Mouse (Mus musculus) T-helper 1 cell (primary cell): ENCODE results near the gene Polr1b.

Source experiments
- in situ Hi-C: fragments of 300-600 bp; cut with MboI, MseI; formaldehyde crosslinking; loops from one replicate; pipeline ENCODE4 v1.15.1; 2025; ENCODE audit warnings: high pct_unique_total_duplicates

The Polr1b gene

DNA sequence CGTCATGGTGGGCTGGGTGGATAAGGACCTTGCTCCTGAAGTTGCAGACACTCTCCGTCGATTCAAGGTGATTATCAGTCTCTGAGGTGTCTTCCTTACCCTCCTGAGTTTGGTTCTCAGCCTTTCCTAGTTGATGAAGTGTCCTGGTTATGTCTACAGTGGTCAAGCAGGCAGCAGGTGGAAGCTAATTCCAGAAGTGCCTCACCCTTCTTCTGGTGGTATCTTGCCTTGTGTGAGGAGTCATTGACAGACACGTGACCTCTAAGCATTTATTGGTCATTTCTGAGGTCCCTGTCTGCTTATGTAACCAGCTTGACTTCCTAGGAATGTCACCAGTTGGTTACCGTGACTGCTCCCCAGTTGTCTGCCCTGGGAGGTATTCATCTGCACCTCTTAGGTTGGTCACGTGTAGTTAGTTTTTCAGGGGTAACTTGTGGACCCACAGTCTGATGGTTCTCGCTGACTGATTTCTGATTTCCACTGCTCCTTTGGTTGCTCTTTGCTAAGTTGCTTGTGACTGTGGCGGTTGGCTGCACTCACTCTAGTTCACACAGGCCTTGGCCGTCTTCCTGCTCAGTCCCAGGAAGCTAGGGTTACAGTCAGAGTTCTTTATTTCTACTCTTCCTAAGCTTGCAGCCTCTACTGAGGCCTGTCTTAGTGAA, 15.0 kb downstream of the Polr1b start:
- in situ Hi-C loops, result loop anchor here (10.0 kb wide), 1 partner anchor 441 kb away; no protein-coding TSS in a partner anchor

DNA sequence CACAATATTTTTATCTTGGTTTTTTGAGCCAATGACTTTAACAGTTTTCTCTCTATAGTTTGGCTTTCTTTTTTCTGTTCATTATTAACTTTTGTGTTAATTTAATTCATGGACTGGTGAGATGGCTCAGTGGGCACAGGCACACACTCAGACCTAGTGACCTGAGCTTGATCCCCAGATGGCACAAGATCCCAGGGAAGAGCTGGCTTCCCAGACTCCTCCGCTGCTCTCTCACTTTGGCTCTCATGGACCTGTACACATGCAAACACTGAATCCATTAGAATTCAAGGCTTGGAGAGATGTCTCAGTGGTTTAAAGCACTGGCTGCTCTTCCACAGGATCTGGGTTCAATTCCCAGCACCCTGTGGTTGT, 15.6 kb downstream of the Polr1b start:
- in situ Hi-C loops, result loop anchor here (10.0 kb wide), 1 partner anchor 442 kb away; no protein-coding TSS in a partner anchor

DNA sequence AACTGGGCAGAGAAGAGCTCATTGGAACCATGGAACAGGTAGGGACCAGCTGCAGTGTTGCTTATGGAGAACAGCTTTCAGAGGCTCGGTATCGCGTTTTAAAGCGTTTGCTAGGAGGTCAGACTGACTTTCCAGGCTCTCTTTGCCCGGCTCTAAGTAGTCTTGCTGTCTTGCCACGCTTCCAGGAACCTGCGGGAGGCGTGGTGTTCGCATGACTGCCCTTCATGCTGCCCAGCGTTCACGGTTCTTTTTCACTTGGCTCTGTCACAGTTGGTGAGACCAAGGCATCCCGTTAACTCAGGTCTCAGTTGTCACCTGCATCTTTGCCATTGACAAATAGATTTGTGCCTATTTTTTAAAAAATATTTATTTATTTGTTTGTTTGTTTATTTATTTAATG, 17.3 kb downstream of the Polr1b start:
- in situ Hi-C loops, result loop anchor here (10.0 kb wide), 1 partner anchor 443 kb away; no protein-coding TSS in a partner anchor

DNA sequence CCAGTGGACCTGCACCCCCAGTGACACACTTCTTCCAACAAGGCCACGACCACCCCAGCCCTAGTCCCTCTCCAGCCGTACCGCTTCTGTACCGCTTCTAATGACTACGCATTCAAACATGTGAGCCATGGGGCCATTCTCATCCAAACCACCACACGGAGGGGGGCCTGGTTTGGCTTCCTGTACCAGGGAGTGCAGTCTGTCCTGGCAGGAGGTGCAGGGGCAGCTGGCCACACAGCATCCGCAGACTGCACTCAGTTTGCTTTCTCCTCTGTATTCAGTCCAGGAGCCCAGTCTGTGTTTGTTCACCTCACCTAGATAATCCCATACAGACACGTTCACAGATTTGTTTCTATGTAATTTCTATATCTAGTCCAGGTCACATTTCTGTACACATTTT, 21.2 kb downstream of the Polr1b start:
- in situ Hi-C loops, result loop anchor here (10.0 kb wide), 1 partner anchor 1307 kb away; no protein-coding TSS in a partner anchor

DNA sequence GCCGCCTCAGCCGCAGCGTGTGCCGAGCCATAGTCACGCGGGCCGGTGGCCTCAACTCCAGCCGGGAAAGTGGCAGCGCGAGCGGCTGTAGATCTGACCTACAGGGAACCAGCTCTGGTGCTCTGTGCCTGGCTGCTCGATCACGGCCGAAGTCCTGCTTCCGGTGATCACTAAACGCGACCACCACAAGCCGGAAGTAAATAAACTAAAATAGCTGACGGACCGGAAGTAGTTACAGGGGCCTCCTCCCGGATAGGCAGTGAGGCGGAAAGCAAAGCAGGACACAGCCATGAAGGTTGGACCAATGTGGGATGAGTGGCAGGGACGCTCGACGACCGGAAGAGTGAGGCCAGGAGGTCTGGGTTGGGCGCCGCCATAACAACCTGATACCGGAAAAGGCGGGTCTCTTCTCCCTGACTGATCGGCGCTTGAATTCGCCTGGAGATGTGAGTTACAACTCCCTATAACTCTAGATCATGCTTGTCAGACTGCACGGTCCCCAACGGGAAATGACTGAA, 28.7 kb downstream of the Polr1b start, which contains the start of gene Chchd5:
Gene Chchd5, plus strand, starts transcription at position 289 of the 518 bp plus-strand sequence.
- in situ Hi-C loops, result loop anchor here (10.0 kb wide), 1 partner anchor 1315 kb away; no protein-coding TSS in a partner anchor

DNA sequence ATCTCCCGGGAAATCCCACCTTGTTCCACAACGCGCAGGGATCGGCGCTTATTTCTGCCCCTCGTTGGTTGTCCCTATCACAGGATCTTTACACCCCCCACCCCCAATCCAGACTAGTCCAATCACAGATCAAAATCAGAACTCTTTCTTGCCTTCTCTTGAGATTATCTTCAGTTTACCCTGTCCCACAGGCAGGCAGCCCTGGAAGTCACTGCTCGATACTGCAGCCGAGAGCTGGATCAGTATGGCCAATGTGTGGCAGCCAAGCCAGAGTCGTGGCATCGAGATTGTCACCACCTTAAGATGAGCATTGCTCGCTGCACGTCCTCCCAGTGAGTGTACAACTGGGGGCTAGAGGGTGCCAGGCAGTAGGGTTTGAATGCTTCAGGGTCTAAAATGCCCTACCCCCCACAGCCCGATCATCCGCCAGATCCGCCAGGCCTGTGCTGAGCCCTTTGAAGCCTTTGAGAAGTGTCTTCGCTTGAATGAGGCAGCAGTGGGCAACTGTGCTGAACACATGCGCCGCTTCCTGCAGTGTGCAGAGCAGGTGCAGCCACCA, 29.3 kb downstream of the Polr1b start:
- in situ Hi-C loops, result loop anchor here (5.0 to 10.0 kb wide), 3 partner anchors 67 to 1315 kb away; partner anchors contain the start of gene Slc20a1

DNA sequence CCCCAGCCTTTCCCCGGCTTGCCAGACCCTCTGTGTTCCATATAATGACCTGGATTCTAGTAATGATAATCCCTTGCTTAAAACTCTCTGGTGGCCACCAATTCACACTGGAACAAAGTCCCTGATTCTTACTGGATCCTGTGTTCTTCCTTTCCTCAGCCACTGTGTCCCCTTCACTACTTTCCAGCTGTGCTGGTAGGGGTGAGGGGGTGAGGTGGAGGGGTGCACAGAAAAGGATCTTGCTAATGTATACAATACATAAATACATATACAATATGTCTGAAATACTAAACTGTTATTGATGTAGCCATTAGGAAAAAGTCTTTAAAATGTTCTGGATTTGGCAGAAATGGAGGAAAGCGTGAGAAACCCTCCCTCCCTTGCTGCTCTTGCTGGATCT, 30.0 kb downstream of the Polr1b start:
- in situ Hi-C loops, result loop anchor here (5.0 kb wide), 2 partner anchors 67 to 127 kb away; partner anchors contain the start of gene Slc20a1

DNA sequence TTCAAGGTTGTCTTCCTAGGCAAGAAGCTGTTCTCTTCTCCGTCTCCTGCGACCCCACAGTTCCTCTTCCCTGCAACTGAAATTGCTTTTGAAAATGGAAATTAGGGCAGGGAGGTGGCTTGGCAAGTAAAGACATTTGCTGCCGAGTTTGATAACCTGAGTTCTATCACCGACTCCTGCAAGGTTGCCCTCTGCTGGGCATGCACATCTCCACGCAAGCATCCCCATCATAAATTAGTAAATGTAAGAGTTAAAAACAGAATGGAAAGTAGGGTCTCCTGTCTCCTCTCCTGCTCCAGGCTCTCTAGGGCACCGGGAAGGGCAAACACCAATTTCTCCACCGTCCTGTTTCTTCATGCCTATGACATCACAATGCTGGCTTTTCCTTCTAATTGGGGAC, 31.4 kb downstream of the Polr1b start:
- in situ Hi-C loops, result loop anchor here (5.0 kb wide), 2 partner anchors 65 to 125 kb away; partner anchors contain the start of gene Slc20a1

DNA sequence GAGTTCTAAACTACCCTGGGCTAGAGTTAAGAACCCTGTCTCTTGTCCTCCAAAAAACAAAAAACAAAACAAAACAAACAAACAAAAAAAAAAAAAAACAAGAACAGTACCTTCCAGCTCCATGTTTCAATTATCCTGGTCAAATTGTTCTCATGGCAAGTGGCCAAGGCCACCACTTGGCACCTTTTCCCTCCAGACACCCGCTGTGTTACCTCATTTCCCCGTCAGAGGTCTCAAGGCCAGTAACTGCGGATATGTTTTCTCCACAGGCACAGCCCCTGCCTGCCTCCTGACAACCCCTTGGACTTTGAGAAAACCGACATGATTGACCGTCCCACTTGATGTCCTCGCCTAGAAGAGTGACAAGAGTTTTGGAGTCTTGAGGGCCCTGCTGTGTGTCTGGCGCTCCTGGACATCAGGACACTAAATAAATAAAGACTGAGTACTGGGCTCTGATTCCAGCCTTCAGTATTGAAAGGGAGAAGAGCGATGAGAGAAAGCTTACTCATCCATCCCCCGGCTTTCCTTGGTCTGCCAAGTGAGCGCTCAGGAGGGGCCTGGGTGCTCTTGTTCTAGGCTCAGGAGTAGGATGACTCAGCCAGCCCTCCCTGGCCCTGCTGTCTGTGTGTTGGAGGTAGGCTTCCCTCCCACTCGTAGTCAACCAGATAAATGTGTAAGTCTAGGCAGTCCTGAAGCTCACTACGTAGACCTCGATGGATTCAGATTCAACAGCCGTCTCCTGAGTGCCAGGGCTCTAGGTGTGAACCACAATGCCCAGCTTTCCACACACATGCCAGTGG, 32.4 kb downstream of the Polr1b start:
- in situ Hi-C loops, result loop anchor here (5.0 kb wide), 2 partner anchors 64 to 124 kb away; partner anchors contain the start of gene Slc20a1

DNA sequence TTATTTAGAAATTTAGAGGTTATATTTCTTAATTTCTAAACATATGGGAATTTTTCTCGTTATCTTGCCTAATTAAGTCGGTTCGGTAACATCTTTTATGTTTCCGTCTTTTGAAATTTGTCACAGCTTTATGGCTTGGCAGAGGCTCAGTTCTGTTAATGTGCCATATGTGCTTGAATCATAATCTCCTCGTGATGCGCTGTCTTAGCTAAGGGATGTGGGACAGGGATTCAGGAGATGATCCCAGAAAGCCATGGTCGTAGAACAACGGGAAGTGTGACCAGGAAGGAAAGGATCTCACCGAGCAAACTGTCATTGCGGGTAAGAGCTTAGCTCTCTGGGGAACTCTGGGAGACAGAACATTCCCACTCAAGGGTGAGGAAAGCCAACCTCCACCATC, 39.1 kb downstream of the Polr1b start:
- in situ Hi-C loops, result no loop called here

DNA sequence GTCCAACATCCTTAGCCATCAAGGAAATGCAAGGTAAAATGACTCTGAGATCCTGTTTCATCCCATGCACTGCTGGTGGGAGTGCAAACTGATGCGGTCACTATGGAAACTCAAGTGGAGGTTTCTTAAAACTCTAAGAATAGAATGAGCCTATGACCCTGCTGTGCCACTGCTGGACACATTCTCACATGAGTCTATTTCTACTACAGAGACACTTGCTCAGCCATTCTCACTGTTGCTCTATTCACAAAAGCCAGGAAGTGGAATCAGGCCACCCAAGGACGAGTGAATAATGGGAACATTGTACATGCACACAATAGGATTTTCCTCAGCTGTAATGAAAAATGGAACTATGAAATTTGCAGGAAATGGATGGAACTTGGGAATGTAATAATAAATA, 48.0 kb downstream of the Polr1b start:
- in situ Hi-C loops, result no loop called here

DNA sequence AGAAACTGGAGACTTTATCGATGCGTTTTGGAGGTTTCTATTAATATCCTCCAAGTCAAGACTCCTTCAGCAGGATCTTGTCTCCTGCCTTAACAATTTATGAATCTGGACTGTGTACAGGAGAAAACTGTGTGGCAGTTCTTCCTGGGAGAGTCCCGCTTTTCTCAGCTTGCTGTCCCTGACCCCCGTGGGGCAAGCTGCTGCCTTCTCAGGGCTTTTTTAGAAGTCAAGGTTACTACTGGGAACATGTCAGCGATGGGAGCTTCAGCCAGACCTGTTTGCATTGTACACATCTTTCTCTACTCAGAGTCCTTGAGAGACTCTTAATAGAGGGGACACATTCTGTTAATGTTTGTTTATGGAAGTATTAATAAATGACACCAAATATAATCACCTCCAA, 49.6 kb downstream of the Polr1b start:
- in situ Hi-C loops, result no loop called here

DNA sequence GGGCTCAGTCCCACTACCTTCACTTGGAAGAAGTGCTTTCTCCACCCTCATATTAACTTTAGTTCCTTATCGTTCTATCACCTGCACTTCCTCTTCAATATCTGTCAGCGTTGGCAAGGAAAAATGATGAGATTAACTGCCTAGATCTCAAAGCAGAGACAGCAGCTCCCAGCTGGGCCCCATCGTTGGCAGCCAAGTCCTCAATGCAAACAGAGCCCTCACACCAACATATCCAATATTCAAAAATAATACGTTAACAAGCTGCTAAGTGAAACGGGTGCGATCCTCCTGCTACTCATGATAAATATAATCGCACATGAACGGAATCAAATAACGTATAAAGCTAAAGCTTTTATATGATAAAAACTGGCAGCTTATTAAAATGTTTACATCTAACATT, 50.3 kb downstream of the Polr1b start:
- in situ Hi-C loops, result no loop called here

DNA sequence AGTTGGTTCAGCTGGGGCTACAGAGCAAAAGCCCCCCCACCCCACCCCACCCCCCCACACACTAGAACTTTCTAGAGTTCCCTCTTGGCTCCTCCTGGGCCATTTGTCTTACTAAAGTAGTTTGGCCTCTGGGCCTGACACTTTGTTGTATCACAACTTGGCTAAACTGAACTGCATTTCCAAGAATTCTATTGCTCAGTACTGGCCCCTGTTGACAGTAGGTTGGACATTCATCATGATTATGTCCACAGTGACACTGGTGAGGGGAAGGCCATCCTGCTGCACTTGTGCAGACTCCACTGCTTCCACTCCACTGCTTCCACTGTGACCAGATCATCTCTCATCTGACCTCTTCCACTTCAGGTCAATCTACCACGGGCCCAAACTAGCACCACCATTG, 52.0 kb downstream of the Polr1b start:
- in situ Hi-C loops, result no loop called here

DNA sequence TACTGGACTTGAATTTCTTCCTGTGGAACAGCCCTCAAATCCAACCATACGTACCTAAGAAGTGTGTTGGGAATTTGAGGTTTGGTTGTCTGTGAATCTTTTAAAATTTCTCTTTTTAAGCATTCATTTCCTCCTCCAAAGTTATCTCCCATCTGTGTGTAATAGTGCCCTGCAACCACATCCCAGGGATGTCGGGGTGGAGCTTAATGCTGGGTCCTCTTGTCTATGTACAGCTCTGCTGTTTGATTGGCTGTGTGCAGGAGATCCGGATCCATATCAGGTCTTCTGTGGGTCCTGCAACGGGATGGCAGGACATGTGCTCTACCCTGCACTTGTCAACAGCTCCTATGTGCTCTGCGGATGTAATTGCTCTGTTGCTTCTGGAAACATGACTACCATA, 64.0 kb downstream of the Polr1b start:
- in situ Hi-C loops, result no loop called here

DNA sequence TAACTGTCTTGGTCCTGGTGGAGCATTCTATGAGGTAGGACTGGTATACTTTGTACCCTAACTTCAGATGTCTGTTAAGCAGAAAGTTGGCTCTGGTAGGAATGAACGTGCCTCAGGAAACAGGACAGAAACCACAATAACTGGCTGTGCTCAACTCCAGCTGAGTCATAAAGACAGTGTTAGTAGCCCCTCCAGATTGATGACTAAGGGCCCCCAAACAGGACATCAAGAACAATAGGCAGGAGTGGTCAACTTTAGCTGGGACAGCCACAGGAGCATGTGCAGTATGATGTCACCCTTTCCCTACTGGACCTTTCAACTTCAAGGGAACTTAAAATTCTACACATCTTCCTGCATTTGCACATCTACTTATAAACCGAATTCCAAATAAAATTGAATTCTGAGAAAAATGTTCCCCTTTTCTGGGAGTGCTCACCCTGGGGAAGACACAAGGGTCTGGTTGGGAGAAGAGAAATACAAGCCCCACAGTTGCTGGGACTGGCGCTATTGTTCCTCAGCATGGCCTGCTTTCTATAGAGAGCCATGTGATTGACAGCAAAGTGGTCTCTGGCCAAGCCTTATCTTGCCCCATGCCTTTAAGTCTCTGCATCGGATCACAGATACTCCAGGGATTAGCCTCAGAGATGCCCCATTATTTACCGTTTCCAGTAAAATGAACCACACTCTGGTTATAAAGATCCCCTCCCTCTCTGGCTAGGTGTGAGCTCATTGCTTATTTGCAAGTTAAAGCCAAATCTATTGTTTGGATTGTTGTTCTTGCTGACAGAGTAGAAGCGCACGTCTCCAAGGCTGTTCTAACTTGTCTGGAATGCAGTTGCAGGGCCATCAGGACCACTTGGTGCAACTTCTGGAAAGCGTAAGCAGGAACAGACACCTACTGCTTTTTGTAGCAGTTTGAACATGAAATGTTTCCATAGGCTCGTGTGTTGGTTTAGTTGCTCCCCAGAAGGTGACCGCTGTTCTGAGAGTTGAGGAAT, 66.0 kb downstream of the Polr1b start:
- in situ Hi-C loops, result no loop called here

DNA sequence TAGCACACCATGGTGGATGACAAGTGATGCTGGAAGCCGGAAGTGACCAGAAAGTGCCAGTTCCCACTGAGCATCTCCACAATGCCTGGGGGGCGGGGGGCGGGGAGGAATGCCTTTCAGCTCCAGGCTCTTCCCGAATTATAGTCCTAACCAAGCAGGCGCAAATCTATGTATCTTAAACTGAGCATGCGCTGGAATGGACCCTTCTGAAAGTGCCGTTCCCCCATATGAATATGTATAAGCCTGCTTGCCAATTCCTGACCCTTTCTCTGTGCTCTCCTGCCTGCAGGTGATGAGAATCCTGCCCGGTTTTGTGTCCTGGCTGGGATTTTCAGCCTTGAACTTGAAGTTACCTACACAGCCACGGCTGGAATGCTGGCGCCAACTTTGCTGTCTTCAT, 72.6 kb downstream of the Polr1b start:
- in situ Hi-C loops, result no loop called here

DNA sequence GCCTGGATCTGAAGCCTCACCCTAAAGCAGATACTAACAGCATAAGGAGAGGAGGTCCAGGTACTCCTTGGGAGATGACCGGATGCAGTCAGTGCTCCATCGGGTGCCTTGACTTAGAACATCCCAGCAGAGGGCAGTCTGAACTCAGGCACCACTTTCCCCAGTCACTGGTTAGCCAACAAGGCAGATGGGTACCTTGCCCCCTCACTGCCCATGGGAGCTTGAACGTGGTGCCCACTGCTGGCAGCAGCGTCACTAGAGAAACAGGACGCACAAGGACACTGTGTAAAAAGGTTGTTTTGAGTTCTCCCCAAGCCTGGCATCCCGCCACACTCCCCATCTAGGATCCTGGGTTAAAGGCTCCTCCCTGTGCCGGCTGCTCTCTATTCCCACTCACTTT, 73.7 kb downstream of the Polr1b start:
- in situ Hi-C loops, result no loop called here

DNA sequence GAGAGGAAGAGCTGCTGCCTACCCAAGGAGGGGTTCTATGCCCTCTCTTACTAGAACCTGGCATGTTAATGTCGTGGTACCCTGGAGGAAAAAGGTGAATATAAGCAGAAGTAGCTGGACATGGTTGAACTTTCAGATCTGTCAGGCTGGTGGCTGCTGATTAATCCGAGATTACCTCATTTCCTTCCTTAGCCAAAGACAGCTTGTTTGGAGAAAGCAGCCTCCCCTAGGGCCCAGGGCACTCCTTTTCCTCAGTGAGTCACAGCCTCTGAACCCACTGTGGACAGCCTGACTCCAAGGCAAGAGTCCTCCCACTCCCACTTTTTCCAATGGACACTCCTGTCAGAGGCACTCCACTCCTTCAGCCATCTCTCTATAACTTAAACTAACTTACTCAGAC, 74.8 kb downstream of the Polr1b start:
- in situ Hi-C loops, result no loop called here
